Mouse (Mus musculus): ENCODE measurements around the gene Rps6ka2. TPM values are rescaled to one million over a fixed set of nuclear protein-coding genes. Genes with fewer than 3 reads are reported as not detected.
"Not testable (repeated sequence)": the region's sequence is repeated elsewhere in the genome, so short reads cannot be mapped to it uniquely, and the experiment has no call there.

The Rps6ka2 gene
- polyA plus RNA-seq, 1 experiment, result 44.1 TPM

- not testable (repeated sequence) for DNase-seq (ENCODE audit: extremely low spot score in 1 of 2, low spot score in 1 of 2)
Measured at GRCm38 (mm10) chr17:7326415-7326814, 156.5 kb downstream of the Rps6ka2 start.

GRCm38 (mm10) chr17:7332745-7333144 lies 162.8 kb downstream of the Rps6ka2 start:
- DNase-seq (ENCODE audit: extremely low spot score in 1 of 2, low spot score in 1 of 2), result not testable (repeated sequence)

DNA sequence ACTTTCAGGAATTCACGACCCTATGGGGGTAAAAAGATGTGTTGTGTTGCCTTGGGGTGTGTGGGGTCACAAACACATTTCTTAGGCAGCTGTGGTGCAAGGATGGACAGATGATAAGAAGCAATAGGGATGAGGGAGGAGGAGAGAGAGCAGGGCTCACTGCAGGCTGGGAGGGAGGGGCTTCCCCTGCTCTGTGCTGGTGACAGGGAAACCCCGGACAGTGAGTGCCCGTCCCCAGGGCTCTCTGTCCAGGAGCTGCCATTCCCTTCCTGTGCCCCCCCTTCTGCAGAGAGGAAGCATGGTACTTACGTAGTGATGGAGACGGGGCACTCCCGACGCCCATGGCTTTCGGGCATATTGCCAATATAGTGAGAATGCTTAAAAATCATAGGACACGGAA lies 167.5 kb downstream of the Rps6ka2 start:
- not testable (repeated sequence) for DNase-seq (ENCODE audit: extremely low spot score in 1 of 2, low spot score in 1 of 2)

DNA sequence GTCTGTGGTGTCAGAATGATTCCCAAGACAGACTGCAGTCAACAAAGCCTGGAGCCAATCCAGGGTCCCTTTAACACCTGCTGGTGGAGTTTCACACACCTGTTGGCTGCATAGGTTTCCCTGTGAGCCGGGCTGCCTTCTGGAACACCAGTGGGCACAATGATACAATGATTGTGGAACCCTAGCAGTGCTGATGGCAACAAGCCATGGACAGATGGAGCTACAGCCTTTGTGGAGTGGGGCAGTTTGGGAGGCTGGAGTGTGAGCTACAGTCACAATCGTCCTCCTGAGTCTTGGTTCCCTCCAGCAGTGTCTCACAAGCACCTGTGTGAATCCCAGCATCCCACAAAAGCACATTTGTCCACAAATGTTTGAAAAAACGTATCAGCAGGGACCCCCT lies 178.8 kb downstream of the Rps6ka2 start:
- DNase-seq (ENCODE audit: extremely low spot score in 1 of 2, low spot score in 1 of 2), result not testable (repeated sequence)

DNA sequence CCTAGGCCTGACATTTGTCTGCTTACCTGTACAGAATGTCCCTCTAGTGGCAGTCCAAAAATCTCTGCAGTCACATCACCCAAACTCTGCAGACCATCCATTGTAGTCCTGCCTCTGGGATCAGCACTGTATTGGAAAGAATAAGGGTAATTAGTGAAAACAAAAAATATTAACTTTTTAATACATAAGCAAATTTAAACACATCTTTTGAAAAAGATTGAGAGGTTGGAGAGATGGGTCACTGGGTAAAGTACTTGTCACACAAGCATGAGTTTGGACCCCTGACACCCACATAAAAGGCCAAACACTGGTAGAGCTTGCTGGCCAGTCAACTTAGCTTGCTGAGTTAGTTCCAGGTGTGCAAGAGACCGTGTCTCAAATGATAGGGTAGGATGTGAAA lies 182.7 kb downstream of the Rps6ka2 start, which contains the start of gene Ttll2:
TSS of gene Ttll2 (minus strand) at position 101 of the 400 bp plus-strand sequence.
- DNase-seq (ENCODE audit: extremely low spot score in 1 of 2, low spot score in 1 of 2), result not testable (repeated sequence)

Other genes with a start within 250 kb of the Rps6ka2 start
- 30.5 and 31.6 TPM in 2 replicates for gene Rsph3b, start 221.4 kb upstream of the Rps6ka2 start, polyA plus RNA-seq (2012; rRNA removed)
- 32.2 and 36.4 TPM in 2 replicates for gene Tagap1, start 209.0 kb upstream of the Rps6ka2 start, polyA plus RNA-seq (2012; rRNA removed)
- 87.7 and 109 TPM in 2 replicates for gene Rnaset2b, start 199.5 kb upstream of the Rps6ka2 start, polyA plus RNA-seq (2012; rRNA removed)
- 1.1 and 1.3 TPM in 2 replicates for gene Gm49721, start 191.2 kb upstream of the Rps6ka2 start, polyA plus RNA-seq (2012; rRNA removed)
- 1.8 and 2.7 TPM in 2 replicates for gene Gm1604a, start 144.5 kb upstream of the Rps6ka2 start, polyA plus RNA-seq (2012; rRNA removed)
- gene Tcp10a, start 154.5 kb downstream of the Rps6ka2 start, polyA plus RNA-seq (2012; rRNA removed), result 0.06 and 0.08 TPM in 2 replicates
- not detected in 2 replicates for gene Ttll2, start 182.6 kb downstream of the Rps6ka2 start, polyA plus RNA-seq (2012; rRNA removed)
- not detected in 2 replicates for gene Gm49630, start 201.9 kb downstream of the Rps6ka2 start, polyA plus RNA-seq (2012; rRNA removed)
- 0.06 TPM in 2 replicates for gene Unc93a2, start 215.3 kb downstream of the Rps6ka2 start, polyA plus RNA-seq (2012; rRNA removed)

All from frontal cortex, adult 2 months (tissue).